Mouse (Mus musculus) T-helper 2 cell (primary cell): ENCODE data around the gene Cers6.

Experiments used
- in situ Hi-C: fragments of 300-600 bp; cut with MboI, MseI; formaldehyde crosslinking; loops from one replicate; pipeline ENCODE4 v1.15.1; 2025; ENCODE audit warnings: high pct_unique_total_duplicates

The Cers6 gene

DNA sequence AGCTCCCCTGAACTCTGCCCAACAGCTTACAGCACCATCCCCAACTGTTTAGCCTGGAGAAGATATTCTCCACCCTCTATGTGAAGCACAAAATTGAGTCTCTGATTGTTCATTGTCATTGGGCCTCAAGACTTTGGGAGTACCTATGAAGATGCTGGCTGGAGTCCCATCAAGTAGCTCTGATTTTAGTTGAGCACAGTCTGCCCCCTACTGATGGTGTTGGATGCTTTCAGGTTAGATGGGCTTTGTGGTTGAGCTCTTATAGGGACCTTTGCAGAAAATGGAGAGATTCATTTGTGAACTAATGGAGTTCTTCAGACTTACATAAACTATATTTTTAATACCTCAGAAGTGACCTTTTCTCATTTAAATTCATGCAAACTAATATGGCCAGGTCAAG, 200.1 kb downstream of the Cers6 start:
- in situ Hi-C loops, result no loop called here

DNA sequence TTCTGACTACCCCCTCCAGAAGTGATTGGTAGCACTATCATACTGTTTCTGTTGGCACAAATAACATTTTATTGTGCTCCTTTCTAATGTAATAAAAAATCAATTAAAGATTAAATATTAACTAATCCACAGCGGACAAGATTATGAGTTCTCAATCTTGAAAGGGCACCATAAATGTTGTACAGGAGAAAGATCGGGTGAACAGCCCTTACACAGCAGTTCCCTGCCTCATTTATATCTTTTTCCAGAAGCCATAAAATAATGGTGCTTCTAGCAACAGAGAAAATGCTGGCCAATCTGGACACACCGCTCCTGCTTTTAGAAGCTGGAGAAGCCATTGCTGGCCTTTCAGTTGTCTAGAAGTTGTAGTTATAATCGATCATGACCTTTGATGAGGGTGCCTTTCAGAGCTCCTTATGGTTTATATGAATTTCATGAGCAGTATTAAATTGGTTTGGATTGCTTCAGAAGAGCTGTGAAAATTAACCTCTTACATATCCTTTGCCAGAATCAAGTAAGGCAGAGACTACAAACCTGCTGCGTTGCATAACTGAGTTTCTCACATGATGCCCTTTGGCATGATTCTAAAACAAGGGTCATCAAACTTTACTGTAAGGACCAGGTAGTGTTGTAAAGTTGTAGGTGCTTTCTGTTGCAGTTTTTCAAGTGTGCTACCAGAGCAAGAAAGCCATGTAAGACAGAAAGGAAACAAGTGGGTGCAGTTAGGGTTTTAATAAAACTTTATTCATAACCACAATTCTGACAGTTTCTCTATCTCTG, 200.9 kb downstream of the Cers6 start:
- in situ Hi-C loops, result no loop called here

DNA sequence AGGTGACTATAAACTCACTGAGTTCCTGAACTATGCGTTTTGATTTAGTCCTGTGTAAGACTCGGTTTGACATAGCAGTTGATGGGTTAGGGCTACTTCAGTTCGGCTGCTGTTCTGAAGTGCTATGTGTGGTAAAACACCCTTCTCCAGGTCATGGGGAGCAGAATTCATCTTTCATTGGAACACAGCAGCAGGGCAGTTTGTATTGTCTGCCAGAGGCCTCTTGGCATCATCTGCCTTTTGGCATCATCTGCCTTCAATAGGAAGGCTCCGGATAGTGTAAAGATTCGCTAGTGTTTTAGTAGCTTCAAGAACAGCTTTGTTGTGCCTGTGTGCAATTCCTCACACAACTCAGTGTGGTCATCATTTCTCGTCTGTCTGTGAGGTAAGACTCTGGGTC, 203.5 kb downstream of the Cers6 start:
- in situ Hi-C loops, result no loop called here

DNA sequence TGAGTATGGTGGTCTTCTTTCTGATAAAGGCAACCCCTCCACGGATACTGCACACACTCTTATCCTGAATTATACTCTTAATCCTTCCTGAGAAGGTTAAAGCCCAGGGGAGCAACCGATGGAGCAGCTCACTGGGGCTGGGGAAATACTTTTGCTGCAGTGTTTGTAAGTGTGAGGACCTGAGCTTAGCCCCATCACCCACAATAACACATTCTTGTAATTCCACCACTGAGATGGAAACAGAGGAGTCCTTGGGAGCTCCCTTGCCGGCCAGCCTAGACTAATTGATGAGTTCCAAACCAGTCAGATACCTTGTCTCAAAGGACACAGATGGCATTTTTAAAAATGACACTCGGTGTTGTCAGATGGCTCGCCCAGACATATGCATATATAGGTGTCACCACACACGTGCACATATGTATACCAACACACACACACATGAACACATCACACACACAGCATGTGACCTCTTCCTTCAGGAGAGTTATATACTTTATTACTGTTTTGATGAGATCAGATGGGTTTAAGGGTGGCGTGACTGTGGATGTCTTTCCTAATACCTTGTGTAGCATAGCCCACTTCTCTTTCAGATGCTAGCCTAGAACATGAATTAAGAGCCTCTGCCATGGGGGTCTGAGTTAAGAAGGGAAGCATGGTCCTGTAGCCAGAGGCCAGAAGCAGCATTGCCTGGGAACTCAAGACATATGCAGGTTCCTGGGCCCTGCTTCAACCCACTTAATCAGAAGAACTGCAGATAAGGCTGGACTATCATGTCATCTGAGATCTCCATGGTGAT, 210.4 kb downstream of the Cers6 start:
- in situ Hi-C loops, result no loop called here

DNA sequence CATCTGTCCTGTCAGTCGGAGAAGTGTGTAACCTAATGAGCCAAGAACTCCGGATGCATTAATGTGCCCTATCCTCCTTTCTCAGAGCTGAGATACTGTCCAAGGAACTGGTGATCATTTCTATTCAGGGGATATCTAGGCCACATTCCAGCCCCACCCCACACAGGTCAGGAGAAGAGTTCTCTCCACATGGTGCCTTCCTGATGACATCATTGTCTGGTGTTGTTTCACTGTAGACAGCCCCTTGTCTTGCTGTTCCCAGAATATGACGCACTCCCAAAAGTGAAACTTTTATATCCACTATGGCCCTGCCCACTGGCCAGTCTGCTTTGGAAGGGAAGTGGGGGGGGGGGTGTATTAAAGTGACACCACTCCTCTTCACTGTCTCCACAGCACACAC, 215.9 kb downstream of the Cers6 start:
- in situ Hi-C loops, result no loop called here

DNA sequence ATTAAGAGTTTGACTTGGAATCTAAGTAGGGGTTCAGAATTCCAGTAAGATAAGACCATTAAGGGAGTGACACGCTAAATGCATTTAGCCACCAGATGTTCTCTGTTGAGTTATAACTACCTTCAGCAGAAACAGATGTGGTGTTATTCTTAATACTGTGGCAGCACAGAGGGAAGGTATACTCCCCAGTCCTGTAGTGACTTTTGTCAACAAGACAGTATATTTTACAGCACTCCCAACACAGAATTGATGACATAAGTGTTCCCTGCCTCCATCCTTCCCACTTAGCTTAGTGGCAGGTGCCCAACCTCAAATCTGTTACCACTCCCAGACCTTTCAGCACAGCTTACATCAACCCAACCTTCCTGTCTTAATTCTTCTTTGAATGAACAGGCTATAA, 219.5 kb downstream of the Cers6 start:
- in situ Hi-C loops, result no loop called here

DNA sequence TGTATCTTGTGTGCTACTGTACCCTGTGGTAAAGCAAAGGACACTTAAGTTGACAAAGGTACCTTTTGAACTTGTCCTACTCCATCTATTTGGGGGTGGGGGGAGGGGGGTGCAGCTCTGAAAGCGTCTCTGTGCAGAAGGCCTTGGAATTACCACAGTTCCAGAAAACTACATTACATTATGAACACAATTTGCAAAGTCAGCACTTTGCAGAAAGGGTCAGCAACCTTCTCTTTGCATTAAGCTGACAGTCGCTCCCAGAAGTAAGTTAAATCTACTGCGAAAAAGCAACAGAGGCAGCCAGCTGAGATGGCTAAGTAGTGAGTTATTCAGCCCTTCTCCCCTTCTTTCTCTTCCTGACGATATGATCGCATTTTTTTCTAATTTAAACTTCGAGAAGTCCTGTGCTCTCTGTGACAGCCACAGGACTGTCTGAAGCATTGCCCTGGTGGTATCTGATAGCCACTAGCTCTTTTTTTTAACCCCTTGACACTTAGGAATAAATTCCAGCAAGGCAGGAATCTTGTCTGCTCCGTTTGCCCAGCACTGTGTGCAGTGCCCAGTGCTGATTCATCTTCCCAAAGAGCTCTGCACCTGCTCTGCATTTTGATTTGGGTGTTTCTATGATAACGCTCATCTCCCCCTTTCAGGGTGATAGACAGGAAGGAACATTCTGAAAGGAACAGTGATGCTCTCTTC, 221.4 kb downstream of the Cers6 start:
- in situ Hi-C loops, result no loop called here

DNA sequence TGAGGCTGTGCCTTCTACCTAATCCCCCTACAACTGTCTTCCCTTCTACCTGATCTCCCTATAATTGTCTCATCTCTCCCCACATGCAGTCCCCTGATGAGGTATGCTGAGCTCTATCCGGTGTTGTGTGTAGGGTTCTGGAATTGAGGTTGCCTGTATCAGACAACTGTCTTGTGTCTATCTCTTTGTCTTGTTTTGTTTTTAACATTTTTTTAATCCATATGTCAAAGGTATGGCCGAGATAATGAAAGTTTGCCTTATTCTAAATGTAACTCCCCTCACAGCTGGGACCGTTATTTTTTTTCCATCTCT, 221.9 kb downstream of the Cers6 start:
- in situ Hi-C loops, result no loop called here

DNA sequence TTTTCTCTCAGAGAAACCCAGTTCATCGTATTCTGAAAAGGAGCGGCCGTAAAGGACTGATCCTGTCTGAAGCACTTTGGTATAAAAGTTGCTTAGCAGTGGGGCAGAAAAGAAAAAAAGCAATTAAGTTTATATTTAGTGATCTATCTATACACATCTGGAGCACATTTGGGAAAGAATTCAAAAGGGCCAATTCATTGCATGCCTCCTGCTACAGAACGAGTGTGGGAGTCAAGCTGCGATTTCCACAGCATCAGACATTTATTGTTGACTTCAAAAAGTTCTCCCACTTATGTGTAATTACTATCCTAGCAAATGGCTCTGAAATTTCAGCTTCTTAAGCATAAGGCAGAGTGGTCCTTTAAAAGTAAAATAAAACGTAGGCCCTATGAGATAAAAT, 223.2 kb downstream of the Cers6 start:
- in situ Hi-C loops, result no loop called here

DNA sequence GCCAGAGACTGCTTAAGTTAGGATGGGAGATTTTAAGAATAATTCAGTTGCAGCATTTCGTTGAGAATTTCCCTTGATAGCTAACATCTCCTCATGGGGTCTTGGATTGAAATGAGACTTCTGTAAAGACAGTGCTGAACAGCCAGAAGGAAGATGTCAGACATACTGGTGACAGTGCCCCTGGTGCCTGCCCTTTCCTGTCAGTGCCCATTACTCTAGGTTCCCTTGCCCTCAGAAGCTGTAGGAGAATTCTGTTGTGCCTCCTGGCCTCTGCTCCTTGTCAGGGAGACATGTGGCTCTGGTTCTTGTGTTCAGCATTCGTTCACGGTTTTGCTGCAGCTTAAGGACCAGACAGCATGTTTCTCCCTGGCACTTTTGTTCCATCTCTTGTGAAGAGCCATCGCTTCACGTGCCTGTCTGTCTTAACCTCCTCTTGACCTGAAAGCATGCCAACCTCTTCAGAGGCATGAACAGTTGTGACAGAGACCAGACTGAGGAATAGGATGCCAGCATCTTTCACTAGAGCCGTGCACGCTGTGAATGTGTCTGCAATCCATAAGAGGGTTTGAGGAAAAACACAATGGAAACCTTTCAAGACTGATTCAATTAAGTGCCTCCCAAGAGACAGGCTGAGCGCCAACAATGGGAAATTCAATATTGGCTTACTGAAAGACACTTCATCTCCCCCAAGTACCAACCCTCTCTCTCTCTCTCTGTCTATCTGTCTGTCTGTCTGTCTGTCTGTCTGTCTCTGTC, 225.4 kb downstream of the Cers6 start:
- in situ Hi-C loops, result no loop called here

DNA sequence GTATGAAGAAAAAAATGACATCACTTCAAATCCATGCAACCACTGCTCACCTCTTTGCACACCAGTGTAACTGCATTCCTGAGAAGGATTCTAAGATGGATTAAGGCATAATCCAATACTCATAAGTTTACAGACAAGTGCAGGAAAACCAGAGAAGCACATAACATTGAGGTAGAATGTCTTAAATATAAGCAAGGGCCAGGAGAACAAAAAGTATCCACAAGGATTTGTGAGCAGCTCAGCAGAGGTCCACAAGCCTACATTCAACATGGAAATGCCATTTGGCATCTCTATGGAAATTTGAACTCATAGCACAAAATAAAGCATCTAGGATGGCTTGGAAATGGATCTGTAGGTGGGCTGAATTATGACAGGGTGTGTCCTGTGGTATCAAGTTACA, 234.6 kb downstream of the Cers6 start:
- in situ Hi-C loops, result loop anchor here (5.0 kb wide), 1 partner anchor 309 kb away; no protein-coding TSS in a partner anchor

DNA sequence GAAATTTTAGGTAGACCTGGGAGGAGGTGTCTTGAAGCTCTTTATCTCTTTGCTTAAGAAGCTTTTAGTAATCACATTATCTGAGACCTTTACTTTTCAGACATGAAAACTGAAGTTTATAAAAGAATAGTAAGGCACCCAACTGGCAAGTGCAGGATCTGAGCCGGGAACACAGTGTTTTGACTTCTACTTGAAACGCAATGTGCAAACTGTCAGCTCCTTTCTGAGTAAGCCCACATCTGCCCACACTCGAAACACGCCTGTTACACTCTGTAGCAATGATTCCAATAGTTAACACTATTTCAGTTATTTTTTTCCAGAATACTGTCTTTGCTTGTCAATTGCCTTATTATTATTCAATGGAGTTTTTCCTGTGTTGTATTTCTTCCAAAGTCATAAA, 235.6 kb downstream of the Cers6 start:
- in situ Hi-C loops, result loop anchor here (5.0 kb wide), 1 partner anchor 310 kb away; no protein-coding TSS in a partner anchor

DNA sequence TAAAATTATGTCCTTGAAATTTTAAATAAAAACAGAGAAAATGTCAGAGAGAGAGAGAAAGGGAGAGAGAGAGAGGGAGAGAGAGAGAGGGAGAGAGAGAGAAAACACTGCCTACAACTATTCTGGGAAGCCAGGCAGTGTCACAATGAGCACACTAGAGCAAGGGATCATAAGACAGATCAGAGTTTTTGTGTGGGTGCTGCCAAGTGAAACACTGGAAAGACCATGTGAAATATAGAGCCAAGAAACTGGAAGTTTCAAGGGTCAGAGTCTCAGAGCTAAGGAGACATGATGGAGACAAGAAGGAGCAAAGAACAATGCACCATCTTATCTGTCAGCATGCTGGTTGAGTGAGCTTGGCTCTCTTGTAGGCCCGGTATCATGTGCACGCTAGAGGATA, 236.3 kb downstream of the Cers6 start:
- in situ Hi-C loops, result loop anchor here (5.0 kb wide), 1 partner anchor 310 kb away; no protein-coding TSS in a partner anchor

DNA sequence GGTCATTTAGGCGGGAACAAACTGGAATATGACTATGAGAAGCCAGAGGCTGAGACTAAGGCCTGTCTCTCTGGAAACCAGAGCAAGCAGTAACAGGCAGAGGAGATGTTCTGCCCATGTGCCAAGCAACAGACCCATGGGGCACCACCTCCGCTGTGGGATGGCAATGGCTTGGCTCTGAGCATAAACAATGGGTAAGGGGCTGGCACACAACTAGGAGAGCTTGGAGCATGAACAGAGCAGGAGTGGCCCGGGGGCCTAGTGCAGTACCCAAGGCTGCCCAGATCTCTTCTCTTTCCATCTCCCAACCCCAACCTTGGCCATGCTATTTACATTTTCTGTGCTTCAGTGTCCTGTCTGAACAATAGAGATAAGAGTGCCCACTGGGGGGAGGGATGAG, 237.5 kb downstream of the Cers6 start:
- in situ Hi-C loops, result loop anchor here (5.0 kb wide), 1 partner anchor 311 kb away; no protein-coding TSS in a partner anchor

DNA sequence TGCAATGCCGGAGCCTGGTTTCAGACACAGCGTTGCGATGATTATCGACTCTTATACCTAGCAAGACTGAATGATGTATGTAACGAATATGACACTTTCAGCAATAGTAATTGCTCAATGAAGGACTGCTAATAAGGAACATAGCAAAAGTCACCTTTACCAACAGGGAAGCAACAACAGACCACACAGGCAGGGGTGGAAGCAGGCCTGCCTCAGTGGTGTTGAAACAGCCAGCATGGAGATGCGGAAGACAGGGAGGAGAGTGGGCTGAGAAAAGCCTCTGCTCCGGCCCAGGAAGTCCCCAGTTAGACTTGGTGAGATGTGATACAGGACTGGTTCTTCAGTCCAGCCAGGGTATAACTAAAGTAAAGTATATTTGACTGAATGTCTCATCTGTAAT, 237.9 kb downstream of the Cers6 start:
- in situ Hi-C loops, result loop anchor here (5.0 kb wide), 1 partner anchor 312 kb away; no protein-coding TSS in a partner anchor

DNA sequence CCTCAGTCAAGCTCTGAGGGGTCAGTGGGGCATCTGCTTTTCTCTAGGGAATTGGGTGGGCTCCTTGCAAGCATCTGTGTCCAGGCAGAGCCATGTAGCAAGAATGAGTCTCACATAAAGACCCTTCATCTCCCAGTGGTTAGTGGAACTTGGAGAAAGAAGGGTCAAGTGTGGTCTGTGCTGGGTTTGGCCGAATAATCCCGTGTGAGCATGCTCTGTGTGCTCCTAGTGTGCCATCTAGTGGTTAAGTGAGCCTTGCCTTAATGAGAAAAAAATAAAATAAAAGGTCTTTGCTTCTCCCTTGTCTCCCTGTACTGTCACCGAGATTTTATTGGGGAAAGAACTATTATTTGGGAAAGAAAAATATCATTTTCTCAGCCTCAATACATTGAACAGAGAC, 239.5 kb downstream of the Cers6 start:
- in situ Hi-C loops, result no loop called here

DNA sequence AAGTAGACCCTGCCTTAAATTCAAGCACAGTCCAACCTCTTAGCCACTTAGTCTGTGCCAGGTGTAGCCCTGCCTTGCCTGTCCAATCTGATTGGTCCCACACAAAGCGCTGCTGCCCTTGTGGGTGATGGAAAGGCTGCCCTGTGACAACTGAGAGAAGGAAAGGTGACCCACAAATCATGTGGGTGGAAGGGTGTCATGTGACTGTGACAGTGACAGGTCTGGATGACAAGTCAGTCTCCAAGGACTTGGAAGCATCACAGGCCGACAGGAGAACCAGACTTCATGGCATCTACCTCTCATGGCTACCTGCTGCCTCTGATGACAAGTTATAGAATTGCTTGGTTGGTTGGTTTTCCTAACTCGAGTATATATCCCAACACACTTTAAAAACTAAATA, 242.3 kb downstream of the Cers6 start:
- in situ Hi-C loops, result no loop called here

DNA sequence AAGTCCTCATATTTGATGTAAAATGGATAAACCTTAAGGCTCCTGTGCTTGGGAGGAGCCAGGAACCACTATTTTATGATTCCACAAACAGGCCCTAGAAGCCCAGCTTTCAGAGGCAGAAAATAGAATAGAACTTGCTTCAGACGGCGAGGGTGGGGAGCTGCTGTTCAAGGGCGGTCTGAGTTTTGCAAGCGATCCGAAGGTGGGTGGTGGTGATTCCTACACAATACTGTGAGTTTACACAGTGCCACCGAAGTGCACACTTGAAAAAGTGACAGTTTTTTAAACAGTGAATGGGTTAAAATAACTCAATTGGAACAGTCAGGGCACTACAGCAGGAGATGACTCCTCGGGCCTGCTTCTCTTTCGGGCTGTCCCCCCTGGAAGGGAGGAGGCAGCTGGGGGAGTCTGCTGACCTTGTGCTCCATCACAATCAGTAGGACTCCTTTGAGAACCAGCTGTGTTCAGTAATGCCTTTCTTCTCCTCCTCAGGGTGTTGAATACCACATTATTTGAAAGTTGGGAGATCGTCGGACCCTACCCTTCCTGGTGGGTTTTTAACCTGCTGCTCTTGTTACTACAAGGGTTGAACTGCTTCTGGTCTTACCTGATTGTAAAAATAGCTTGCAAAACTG, 243.4 kb downstream of the Cers6 start:
- in situ Hi-C loops, result no loop called here

DNA sequence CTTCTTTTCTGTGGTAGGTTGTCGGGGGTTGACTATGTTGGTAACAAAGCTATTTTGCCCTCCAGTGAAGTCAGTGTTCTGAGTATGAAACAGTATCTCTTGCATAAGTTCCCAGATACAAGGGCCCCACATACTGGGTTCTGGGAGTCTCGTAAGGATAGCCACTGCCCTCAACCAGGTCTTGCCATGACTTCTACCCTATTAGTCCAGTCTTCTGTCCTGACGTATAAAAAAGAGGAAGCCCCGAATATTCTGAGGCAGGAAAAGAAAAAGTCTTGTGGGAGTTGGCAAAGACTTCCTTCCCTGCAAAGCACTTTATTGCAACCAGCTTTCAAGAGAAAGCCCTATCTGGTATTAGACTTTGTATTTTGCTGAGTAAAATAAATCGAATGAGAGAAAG, 248.0 kb downstream of the Cers6 start:
- in situ Hi-C loops, result no loop called here

DNA sequence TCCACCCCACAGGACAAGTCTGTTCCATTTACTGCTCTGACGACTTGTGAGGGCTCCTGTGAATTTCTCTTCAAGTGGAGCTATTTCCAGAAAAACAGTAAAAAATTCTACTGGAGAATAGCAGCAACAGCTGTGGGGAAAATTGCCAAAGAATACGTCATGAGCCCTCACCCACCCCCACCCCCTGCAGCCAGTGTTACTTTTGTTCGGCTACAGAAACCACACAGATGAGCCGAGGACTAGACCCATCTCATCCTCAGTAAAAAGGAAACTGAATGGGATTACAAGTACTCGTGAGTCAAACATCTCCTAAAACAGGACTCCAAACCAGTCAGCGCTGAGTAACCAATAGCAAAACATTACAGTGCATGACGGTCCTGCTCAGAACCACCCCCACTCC, 248.5 kb downstream of the Cers6 start:
- in situ Hi-C loops, result no loop called here

DNA sequence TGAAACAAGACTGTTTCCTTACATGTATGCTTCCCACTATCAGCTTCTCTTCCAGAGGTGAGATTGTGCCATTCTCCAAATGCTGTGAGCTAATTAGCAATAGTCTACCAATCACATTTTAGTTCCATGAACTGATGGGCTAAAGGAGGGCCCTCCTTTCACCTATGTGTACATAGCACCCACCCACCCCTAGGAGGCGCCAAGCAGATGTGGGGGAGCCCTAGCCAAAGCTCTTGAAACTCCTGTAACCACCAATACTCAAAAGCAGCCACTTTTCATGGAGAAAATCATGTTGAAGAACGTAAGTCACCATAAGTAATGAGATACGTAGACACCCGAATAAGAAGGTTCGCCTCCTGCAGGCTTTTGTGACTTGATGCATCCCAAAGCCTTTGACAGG, 251.4 kb downstream of the Cers6 start:
- in situ Hi-C loops, result no loop called here
